In genomic region chr2:104412496-104412895, GRCm38 (mm10) we compare ENCODE assay signal across 29 mouse cellular contexts. TPM values are rescaled to one million over a fixed set of nuclear protein-coding genes. Genes with fewer than 3 reads are reported as not detected.
"Had no signal": no experiment of that assay in that cellular context is flagged by ENCODE, and none has a peak within 500 bp of the region (broad histone marks: within the 10 kb centered on the region; RNA-seq: fewer than 3 reads in every experiment).

No protein-coding gene starts in this region.

- H3K9me3 ChIP-seq: heart, embryonic 10.5 days; heart, embryonic 13.5 days; heart, embryonic 15.5 days; hindbrain, embryonic 13.5 days; hindbrain, embryonic 15.5 days; kidney, embryonic 15.5 days; limb, embryonic 13.5 days; limb, embryonic 15.5 days; liver, embryonic 12.5 days had no signal

- ATAC-seq: hindbrain, postnatal 0 days; intestine, embryonic 16.5 days; liver, embryonic 12.5 days had no signal

- H3K36me3 ChIP-seq: heart, embryonic 10.5 days; heart, embryonic 13.5 days; heart, embryonic 15.5 days; hindbrain, embryonic 13.5 days; hindbrain, embryonic 15.5 days; kidney, embryonic 15.5 days; limb, embryonic 13.5 days; limb, embryonic 15.5 days; liver, embryonic 12.5 days had no signal

- H3K9ac ChIP-seq: heart, embryonic 13.5 days; heart, embryonic 15.5 days; hindbrain, embryonic 13.5 days; hindbrain, embryonic 15.5 days; kidney, embryonic 15.5 days; limb, embryonic 13.5 days; limb, embryonic 15.5 days; liver, embryonic 12.5 days; liver, embryonic 14.5 days had no signal

- H3K4me2 ChIP-seq: heart, embryonic 13.5 days; heart, embryonic 15.5 days; hindbrain, embryonic 13.5 days; hindbrain, embryonic 15.5 days; kidney, embryonic 15.5 days; limb, embryonic 13.5 days; limb, embryonic 15.5 days; liver, embryonic 12.5 days had no signal

- H3K27ac ChIP-seq: heart, embryonic 10.5 days; heart, embryonic 13.5 days; heart, embryonic 15.5 days; hindbrain, embryonic 13.5 days; hindbrain, embryonic 15.5 days; hindbrain, postnatal 0 days; kidney, embryonic 15.5 days; kidney, postnatal 0 days; limb, embryonic 13.5 days; limb, embryonic 15.5 days; liver, embryonic 12.5 days; liver, embryonic 14.5 days had no signal

- H3K4me3 ChIP-seq: heart, embryonic 10.5 days; heart, embryonic 13.5 days; heart, embryonic 15.5 days; hindbrain, embryonic 13.5 days; hindbrain, embryonic 15.5 days; kidney, embryonic 15.5 days; limb, embryonic 13.5 days; limb, embryonic 15.5 days; liver, embryonic 12.5 days had no signal

- DNase-seq: gastrocnemius, postnatal 10 days; gastrocnemius, postnatal 25 days; heart, adult 18-20 months; heart, postnatal 14 days; heart, postnatal 36 days; kidney, adult 11 months; kidney, adult 2 months; kidney, adult 9 months; kidney, postnatal 14 days; kidney, postnatal 36 days; layer of hippocampus, adult 9-11 months; layer of hippocampus, postnatal 36 days; left cerebral cortex, postnatal 4 days had no signal

RNA-seq across cellular contexts. Expression of gene D430041D05Rik, which starts 1.7 kb away (rescaled TPM):
- polyA plus RNA-seq: large intestine, adult 2 months; liver, adult 2 months; liver, embryonic 16.5 days had no signal
